Mouse (Mus musculus) lung, adult 10 weeks (tissue): Measurements from ENCODE around the gene Usp22. TPM values are rescaled to one million over a fixed set of nuclear protein-coding genes. Genes with fewer than 3 reads are reported as not detected.

ENCODE experiments used
- polyA plus RNA-seq: library from polyadenylated mRNA; stranded (reverse); fragments of 350-450 nt; fragmentation: Illumina TruSeq; extraction: RNeasy Lipid Tissue Mini Kit (QIAGEN cat#74804); gene quantifications from one replicate; pipeline ENCODE4 v1.2.3, GENCODE M21; 2014; ENCODE audit warnings: low read depth, low replicate concordance; ENCODE audit not compliant: insufficient read depth

Gene Usp22
- polyA plus RNA-seq, result 13.8 TPM

DNA sequence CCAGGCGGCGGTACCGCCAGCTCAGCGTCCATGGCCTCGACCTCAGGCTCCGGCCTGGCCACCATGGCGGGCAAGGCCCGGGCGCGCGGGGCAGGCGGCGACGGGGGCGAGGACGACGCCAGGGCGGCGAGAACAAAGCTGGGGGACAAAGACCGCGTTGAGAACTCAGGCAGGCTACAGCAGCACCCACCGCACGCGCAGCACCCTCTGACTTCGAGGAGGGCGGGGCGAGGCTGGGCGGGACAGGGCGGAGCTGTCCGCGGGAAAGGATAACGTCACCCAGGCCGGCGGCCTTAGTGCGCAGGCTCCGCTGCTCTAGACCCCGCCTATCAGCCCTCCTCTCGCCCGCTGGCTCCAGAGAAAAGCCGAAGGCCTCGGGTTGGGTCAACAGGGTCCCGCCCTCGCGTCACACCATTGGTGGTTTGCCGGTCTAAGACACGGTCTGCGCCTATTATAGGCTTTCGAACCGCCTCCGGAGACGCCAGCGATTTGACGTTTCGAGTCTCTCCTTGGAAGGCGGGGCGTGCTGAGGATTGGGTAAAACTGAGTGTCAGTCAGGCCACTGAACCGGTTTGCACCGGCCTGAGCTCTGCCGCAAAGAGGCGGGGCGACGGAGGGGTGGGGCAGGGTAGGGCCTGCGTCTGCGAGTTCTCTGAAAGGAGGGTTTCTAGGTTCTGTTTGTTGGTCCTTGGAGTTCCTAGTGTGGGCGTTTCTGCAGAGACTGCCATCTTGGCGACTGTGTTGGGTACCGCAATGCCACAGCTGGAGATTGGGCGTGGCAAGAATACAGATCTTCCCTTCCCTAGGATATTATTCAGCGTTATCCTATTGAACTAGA lies at the start of gene Usp22:
TSS of gene Usp22 (minus strand) at position 235 of the 838 bp plus-strand sequence.

DNA sequence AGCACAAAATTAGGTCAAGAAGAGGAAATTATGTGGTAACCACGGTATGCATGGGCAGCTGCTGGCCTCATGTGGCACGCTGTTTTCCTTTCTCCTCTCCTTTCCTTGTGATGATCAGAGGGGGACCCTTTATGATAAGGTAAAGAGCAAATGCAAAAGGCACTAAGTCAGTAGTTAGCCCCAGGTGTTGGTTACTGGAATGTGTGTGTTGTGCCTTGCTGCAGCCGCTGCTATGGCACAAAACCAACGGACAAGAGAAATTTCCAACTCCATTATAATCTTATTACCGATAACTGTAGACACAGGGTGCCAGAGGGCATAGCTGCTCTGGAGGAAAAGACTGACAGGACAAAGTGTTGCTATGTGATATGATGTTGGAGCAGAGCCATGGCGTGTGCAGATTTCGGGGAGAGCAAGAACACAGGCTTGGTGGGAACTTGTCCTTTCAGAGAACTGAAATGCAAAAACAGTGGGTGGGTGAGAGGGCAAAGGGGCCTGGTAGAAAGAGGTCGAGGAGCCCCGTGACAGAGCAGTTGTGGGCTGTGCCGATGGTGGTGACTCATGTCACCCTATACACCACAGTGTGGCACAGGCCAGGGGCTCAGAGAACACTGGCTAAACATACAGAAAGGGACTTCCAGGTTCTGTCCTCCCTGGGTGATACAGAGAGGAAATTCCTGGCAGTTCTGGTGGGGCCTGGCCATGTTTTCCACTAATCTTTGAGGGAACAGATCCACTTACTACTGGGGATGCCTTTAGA lies 32.8 kb upstream of the Usp22 start, which contains the start of gene Aldh3a1:
TSS of gene Aldh3a1 (plus strand) at position 51 of the 760 bp plus-strand sequence.

GRCm38 (mm10) chr11:61126606-61127355 lies 48.1 kb downstream of the Usp22 start, which contains the start of gene Tnfrsf13b:
Tnfrsf13b (plus strand) TSS chr11:61126755.

Other genes with a start within 250 kb of the Usp22 start
- 50.3 TPM for gene Map2k3, start 243.0 kb downstream of the Usp22 start, polyA plus RNA-seq
- 1.0 TPM for gene Kcnj12, start 152.5 kb downstream of the Usp22 start, polyA plus RNA-seq
- gene Tnfrsf13b, start 48.3 kb downstream of the Usp22 start, polyA plus RNA-seq, result 6.8 TPM
- gene Aldh3a1, start 32.5 kb upstream of the Usp22 start, polyA plus RNA-seq, result 31.6 TPM
- gene Aldh3a2, start 92.4 kb upstream of the Usp22 start, polyA plus RNA-seq, result 51.0 TPM
- 0.24 TPM for gene Slc47a2, start 167.8 kb upstream of the Usp22 start, polyA plus RNA-seq
- 1.9 TPM for gene Slc47a1, start 203.3 kb upstream of the Usp22 start, polyA plus RNA-seq